Mouse (Mus musculus) limb, embryonic 10.5 days (tissue): ENCODE measurements at regions not wholly inside any gene's neighbourhood (a gene's known extent, or its start where the extent isn't known, plus 50 kb on each side); places are given as distances from the start of the nearest gene placed in this dataset.

Source experiments
- DNase-seq: peaks from one replicate; pipeline ENCODE4 v3.0.0-alpha.2; 2017; ENCODE audit warnings: low spot score
- H3K27ac ChIP-seq: fragments of 300-500 bp; sonication (generic); 2 replicates; pipeline ENCODE4 v1.5.1; 2016; ENCODE audit warnings: mild to moderate bottlenecking
- H3K27me3 ChIP-seq: fragments of 300-500 bp; sonication (generic); 2 replicates; pipeline ENCODE4 v1.6.1; 2016; ENCODE audit warnings: low read depth, mild to moderate bottlenecking; ENCODE audit not compliant: poor library complexity, severe bottlenecking
- H3K36me3 ChIP-seq: fragments of 300-500 bp; sonication (generic); 2 replicates; pipeline ENCODE4 v1.6.1; 2016; ENCODE audit warnings: mild to moderate bottlenecking, moderate library complexity
- H3K4me1 ChIP-seq: fragments of 300-500 bp; sonication (generic); 2 replicates; pipeline ENCODE4 v1.6.1; 2016
- H3K4me3 ChIP-seq: fragments of 300-500 bp; sonication (generic); 2 replicates; pipeline ENCODE4 v1.5.1; 2016; ENCODE audit warnings: mild to moderate bottlenecking, moderate library complexity
- H3K9me3 ChIP-seq: fragments of 300-500 bp; sonication (generic); replicated peaks from 2 replicates; pipeline ENCODE4 v1.6.1; 2016; ENCODE audit warnings: mild to moderate bottlenecking
- WGBS: fragments of 180-500 bp; shearing (Covaris S2); methylation state at CpG from one replicate; pipeline ENCODE4 v1.1.7; 2016; 5-methylcytosine and 5-hydroxymethylcytosine counted together

DNA sequence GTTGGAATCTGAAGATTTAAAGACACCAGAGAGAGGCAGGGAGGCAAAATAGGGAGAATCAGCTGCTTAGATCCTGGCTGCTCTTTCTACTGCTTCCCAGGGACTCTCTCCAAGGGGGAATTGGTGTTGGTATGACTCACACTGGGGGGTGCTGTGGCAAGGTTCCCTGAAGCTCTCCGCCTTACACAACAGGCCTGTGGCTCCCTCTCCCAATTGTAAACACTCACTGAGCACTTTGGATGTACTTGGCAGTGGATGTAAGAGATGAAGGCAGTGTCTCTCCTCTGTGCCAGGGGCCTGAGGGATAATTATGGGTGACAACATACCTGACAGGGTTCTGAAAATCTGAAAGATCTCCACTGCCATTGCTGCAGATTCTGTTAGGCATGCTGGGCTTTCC lies 77.0 kb upstream of the Irs2 start:
- H3K9me3 ChIP-seq, result no peaks in the 10 kb centered on the region
- 0 out of 2 replicates have a peak, but pooled peaks cover 6% of the 10 kb centered on the region for H3K27me3 ChIP-seq
- peaks cover 4% of the 10 kb centered on the region; the same call in 1 of the 2 replicates for H3K4me1 ChIP-seq
- no peak for DNase-seq
- H3K36me3 ChIP-seq, result no peaks in the 10 kb centered on the region
- no peak overlapping the region for H3K27ac ChIP-seq
- H3K4me3 ChIP-seq, result no peak overlapping the region
- WGBS, result 91% methylated on average over 1 of the region's 1 CpGs

- H3K9me3 ChIP-seq, result no peaks in the 10 kb centered on the region
- H3K4me3 ChIP-seq, result no peak overlapping the region
- WGBS, result 81% methylated on average over 2 of the region's 2 CpGs
- H3K27me3 ChIP-seq, result 0 out of 2 replicates have a peak, but pooled peaks cover 1% of the 10 kb centered on the region
- H3K4me1 ChIP-seq, result peaks cover 4% of the 10 kb centered on the region; the same call in 1 of the 2 replicates
- no peak for DNase-seq
- H3K27ac ChIP-seq, result no peak overlapping the region
- H3K36me3 ChIP-seq, result no peaks in the 10 kb centered on the region
Observed at GRCm38 (mm10) chr8:11084051-11084533, 75.8 kb upstream of the Irs2 start.

DNA sequence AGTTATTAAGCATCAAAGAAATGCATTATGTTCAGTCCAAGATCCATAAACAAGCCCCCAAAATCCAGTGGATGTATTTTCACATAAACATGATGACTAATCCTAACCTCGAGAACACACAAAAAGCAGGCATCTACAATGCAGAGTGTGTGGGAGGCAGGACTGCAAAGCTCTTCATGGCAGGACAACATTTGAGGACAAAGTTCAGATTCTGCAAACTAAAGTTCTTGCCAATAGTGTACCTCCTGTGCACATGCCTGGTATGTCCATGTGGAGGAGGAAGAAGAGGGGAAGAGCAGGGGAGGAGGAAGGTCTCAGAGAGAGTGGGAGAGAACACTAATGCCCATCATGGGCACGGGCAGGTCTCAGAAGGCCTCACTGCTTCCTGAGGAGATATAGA lies 72.6 kb upstream of the Irs2 start:
- H3K9me3 ChIP-seq, result no peaks in the 10 kb centered on the region
- no peak for DNase-seq
- no peak overlapping the region for H3K27ac ChIP-seq
- no peaks in the 10 kb centered on the region for H3K27me3 ChIP-seq
- H3K4me3 ChIP-seq, result no peak overlapping the region
- no peaks in the 10 kb centered on the region for H3K36me3 ChIP-seq
- WGBS, result 89% methylated on average over 2 of the region's 2 CpGs
- H3K4me1 ChIP-seq, result peaks cover 9% of the 10 kb centered on the region

GRCm38 (mm10) chr8:11079805-11080204 lies 71.5 kb upstream of the Irs2 start:
- no peak for DNase-seq
- 82% methylated on average over 11 of the region's 11 CpGs for WGBS
- H3K36me3 ChIP-seq, result no peaks in the 10 kb centered on the region

GRCm38 (mm10) chr8:11077138-11077537 lies 68.9 kb upstream of the Irs2 start:
- Histone ChIP-seq H3K4me3 (no peak overlapping the region), H3K27me3 (no peaks in the 10 kb centered on the region), H3K36me3 (no peaks in the 10 kb centered on the region), H3K27ac (no peak overlapping the region), H3K4me1 (peaks cover 5% of the 10 kb centered on the region; the same call in 1 of the 2 replicates), H3K9me3 (no peaks in the 10 kb centered on the region)
- 91% methylated on average over 9 of the region's 9 CpGs for WGBS
- no peak for DNase-seq

More at GRCm38 (mm10) chr8:11079805-11080204, 71.5 kb upstream of the Irs2 start:
- Histone ChIP-seq H3K27me3 (no peaks in the 10 kb centered on the region), H3K9me3 (no peaks in the 10 kb centered on the region), H3K4me3 (no peak overlapping the region), H3K4me1 (peaks cover 5% of the 10 kb centered on the region; the same call in 1 of the 2 replicates), H3K27ac (no peak overlapping the region)

DNA sequence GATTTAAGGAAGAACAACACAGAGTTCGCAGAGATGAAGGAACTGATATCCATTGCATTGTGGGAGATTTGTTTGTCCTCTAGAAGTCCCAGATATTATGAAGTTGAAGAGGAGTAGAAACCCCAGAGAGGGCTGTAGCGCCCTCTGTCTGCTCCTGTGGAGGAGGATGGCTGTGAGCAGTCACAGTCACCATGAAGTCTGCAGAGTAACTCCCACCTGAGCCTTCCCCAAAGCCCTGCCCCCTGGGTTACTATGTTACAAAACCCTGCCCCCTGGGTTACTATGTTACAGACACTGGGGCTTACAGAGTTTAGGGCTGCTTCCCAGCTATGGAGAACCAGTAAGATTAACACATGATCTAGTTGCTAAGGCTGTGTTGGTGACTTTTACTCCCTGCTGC lies 62.9 kb upstream of the Irs2 start:
- H3K36me3 ChIP-seq, result no peaks in the 10 kb centered on the region
- no peak overlapping the region for H3K4me3 ChIP-seq
- DNase-seq, result no peak
- no peak overlapping the region for H3K27ac ChIP-seq
- no peaks in the 10 kb centered on the region for H3K27me3 ChIP-seq
- H3K9me3 ChIP-seq, result no peaks in the 10 kb centered on the region
- 66% methylated on average over 2 of the region's 2 CpGs for WGBS
- no peaks in the 10 kb centered on the region for H3K4me1 ChIP-seq

DNA sequence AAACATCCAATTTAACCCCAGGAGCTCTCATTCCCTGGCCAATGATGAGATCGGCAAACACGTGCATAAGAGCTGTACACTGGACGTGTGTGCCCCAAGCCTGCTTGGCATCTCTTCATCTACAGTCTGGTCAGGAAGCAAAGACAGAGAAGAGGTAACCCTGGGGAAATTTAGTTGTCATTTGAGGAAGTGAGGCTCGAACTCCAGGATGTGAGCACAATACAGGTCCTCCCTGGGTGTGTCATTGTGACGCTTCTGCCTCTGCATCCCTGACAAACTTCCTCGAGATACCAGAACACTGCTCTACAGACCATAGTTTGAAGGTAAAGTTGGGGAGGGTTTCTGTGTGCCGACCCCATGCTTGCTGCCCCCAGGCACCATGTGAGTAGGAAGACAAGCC lies 59.2 kb upstream of the Irs2 start:
- H3K9me3 ChIP-seq, result no peaks in the 10 kb centered on the region
- no peak for DNase-seq
- H3K27me3 ChIP-seq, result no peaks in the 10 kb centered on the region
- H3K27ac ChIP-seq, result no peak overlapping the region
- H3K4me1 ChIP-seq, result peaks cover 6% of the 10 kb centered on the region; the same call in 1 of the 2 replicates
- H3K4me3 ChIP-seq, result no peak overlapping the region
- 85% methylated on average over 7 of the region's 7 CpGs for WGBS
- no peaks in the 10 kb centered on the region for H3K36me3 ChIP-seq

- 92% methylated on average over 9 of the region's 9 CpGs for WGBS
- no peaks in the 10 kb centered on the region for H3K36me3 ChIP-seq
Observed at GRCm38 (mm10) chr8:11065990-11066389, 57.7 kb upstream of the Irs2 start.

DNA sequence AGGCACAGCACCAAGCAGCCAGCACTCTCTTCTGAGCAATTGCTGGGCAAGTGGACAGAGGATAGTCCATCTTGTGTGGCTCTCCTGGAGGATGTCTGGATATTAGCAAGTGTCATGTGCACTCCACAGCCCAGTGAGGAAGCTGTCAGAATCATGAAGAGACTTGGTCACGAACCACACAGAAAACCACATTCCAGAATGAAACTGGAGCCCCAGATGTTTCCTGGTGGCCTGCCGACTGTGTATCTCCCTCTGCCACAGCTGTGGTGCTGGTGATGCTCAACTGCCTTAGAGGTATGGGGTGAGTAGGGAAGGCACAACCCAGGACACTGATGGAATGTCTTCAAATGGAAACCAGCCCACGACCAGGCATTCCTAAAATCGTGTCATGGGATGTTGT lies 57.0 kb upstream of the Irs2 start:
- WGBS, result 70% methylated on average over 4 of the region's 4 CpGs
- H3K27ac ChIP-seq, result no peak overlapping the region
- no peaks in the 10 kb centered on the region for H3K27me3 ChIP-seq
- no peak overlapping the region for H3K4me3 ChIP-seq
- no peaks in the 10 kb centered on the region for H3K9me3 ChIP-seq
- DNase-seq, result no peak
- H3K36me3 ChIP-seq, result no peaks in the 10 kb centered on the region
- peaks cover 10% of the 10 kb centered on the region; the same call in 1 of the 2 replicates for H3K4me1 ChIP-seq

More at GRCm38 (mm10) chr8:11065990-11066389, 57.7 kb upstream of the Irs2 start:
- Histone ChIP-seq H3K9me3 (no peaks in the 10 kb centered on the region), H3K27ac (no peak overlapping the region), H3K27me3 (no peaks in the 10 kb centered on the region), H3K4me3 (no peak overlapping the region), H3K4me1 (peaks cover 6% of the 10 kb centered on the region; the same call in 1 of the 2 replicates)
- no peak for DNase-seq

DNA sequence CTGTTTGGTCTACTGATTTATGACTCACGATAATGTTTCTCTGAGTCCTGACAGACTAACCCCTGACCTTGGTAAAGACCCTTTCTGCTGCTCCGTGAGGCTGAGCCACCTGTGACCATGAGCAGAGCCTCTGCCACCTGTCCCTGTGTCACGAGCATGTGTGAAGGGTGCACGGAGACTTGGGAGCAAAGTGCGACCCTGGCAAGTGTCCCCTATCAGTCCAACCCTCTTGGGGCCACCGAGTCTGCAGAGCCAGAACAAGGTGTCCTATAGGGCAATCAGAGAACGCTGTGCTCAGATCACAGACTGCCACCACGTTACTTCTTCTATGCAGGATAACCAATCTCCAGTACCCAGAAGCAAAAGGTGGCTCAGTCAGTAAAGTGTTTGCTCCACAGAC lies 54.8 kb upstream of the Irs2 start:
- WGBS, result 75% methylated on average over 8 of the region's 8 CpGs

GRCm38 (mm10) chr8:11062348-11062946 lies 54.2 kb upstream of the Irs2 start:
- DNase-seq, result no peak
- Histone ChIP-seq H3K9me3 (no peaks in the 10 kb centered on the region), H3K27ac (no peak overlapping the region), H3K4me3 (no peak overlapping the region), H3K36me3 (no peaks in the 10 kb centered on the region), H3K27me3 (no peaks in the 10 kb centered on the region), H3K4me1 (peaks cover 21% of the 10 kb centered on the region)
- 73% methylated on average over 3 of the region's 3 CpGs for whole genome bisulfite sequencing

More for the DNA sequence above, 54.8 kb upstream of the Irs2 start:
- DNase-seq, result no peak
- no peaks in the 10 kb centered on the region for H3K27me3 ChIP-seq
- no peak overlapping the region for H3K27ac ChIP-seq
- no peaks in the 10 kb centered on the region for H3K9me3 ChIP-seq
- no peak overlapping the region for H3K4me3 ChIP-seq
- peaks cover 21% of the 10 kb centered on the region for H3K4me1 ChIP-seq
- H3K36me3 ChIP-seq, result no peaks in the 10 kb centered on the region

- H3K9me3 ChIP-seq, result no peaks in the 10 kb centered on the region
- peaks cover 23% of the 10 kb centered on the region for H3K4me1 ChIP-seq
- 54% methylated on average over 1 of the region's 1 CpGs for WGBS
- DNase-seq, result no peak
- H3K27ac ChIP-seq, result no peak overlapping the region
- H3K4me3 ChIP-seq, result no peak overlapping the region
- 0 out of 2 replicates have a peak, but pooled peaks cover 5% of the 10 kb centered on the region for H3K27me3 ChIP-seq
- H3K36me3 ChIP-seq, result no peaks in the 10 kb centered on the region
Observed at GRCm38 (mm10) chr8:11061711-11062110, 53.5 kb upstream of the Irs2 start.

GRCm38 (mm10) chr8:11060604-11061003 lies 52.3 kb upstream of the Irs2 start:
- 48% methylated on average over 3 of the region's 3 CpGs for WGBS
- H3K27me3 ChIP-seq, result 0 out of 2 replicates have a peak, but pooled peaks cover 7% of the 10 kb centered on the region
- no peak overlapping the region for H3K27ac ChIP-seq
- H3K9me3 ChIP-seq, result no peaks in the 10 kb centered on the region
- no peak for DNase-seq
- H3K36me3 ChIP-seq, result no peaks in the 10 kb centered on the region
- H3K4me3 ChIP-seq, result no peak overlapping the region
- peaks cover 34% of the 10 kb centered on the region for H3K4me1 ChIP-seq
